Mouse (Mus musculus): ENCODE measurements around the gene Ints1. TPM values are rescaled to one million over a fixed set of nuclear protein-coding genes. Genes with fewer than 3 reads are reported as not detected.

Gene Ints1
- polyA plus RNA-seq, 1 experiment from 2014 or later, result 32.3 TPM

DNA sequence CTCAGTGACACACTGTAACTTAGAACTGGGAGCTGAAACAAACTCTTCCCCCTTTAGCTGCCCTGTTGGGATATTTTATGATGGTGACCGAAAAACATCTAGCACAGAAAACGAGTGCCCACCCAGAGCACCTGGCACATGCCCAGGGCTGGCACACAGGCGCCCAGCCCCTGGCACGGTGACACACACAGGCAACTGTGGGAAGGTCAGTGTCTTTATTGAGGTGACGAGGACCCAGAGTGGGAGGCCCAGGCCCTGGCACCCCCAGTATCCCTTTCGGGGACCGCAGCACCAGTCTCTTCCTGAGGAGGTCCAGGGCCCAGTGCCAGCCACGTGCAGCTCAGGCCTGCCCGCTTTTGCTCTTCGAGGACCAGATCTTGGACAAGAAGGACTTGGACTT is 69.0 kb downstream of the Ints1 start:
- Histone ChIP-seq H3K27me3 (replicated peaks; ENCODE audit: control insufficient read depth, insufficient read depth, low read length) (0 out of 2 replicates have a peak, but pooled peaks cover 2% of the 10 kb centered on the region), H3K9ac (replicated peaks; ENCODE audit: low read depth, low read length) (no peak overlapping the region), H3K36me3 (ENCODE audit: control insufficient read depth, insufficient read depth) (no peaks in the 10 kb centered on the region), H3K4me2 (ENCODE audit: low read length) (no peak overlapping the region), H3K4me3 (replicated peaks; ENCODE audit: low read length) (no peak overlapping the region), H3K9me3 (ENCODE audit: control insufficient read depth, low read length) (no peaks in the 10 kb centered on the region), H3K4me1 (replicated peaks; ENCODE audit: control insufficient read depth, insufficient read depth, low read length) (no peaks in the 10 kb centered on the region), H3K27ac (ENCODE audit: low read length) (no peak overlapping the region)
- no peak for ATAC-seq
- WGBS, result 78% methylated on average over 10 of the region's 10 CpGs

DNA sequence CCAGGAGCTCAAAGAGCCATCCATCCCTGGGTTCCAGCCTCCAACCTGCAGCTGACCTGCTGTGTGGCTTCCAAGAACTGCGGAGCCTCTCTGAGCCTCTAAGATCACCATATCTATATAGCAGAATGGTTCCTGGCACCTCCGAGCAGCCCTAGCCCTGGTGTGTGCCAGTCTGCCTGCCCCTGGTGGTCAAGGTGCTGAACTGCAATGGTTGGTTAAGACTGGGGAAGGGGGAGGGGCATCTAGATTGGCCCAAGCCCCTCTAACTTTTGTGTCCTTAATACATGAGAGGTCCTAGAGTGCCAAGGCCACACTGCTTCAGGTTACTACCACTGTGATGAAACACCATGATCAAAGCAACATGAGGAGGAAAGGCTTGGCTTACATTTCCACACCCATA is 72.6 kb downstream of the Ints1 start:
- 0 out of 2 replicates have a peak, but pooled peaks cover 5% of the 10 kb centered on the region for H3K27me3 ChIP-seq (replicated peaks; ENCODE audit: control insufficient read depth, insufficient read depth, low read length)
- H3K27ac ChIP-seq (ENCODE audit: low read length), result no peak overlapping the region
- WGBS, result 70% methylated on average over 2 of the region's 2 CpGs
- H3K36me3 ChIP-seq (ENCODE audit: control insufficient read depth, insufficient read depth), result no peaks in the 10 kb centered on the region
- no peak for ATAC-seq
- no peak overlapping the region for H3K9ac ChIP-seq (replicated peaks; ENCODE audit: low read depth, low read length)
- no peak overlapping the region for H3K4me2 ChIP-seq (ENCODE audit: low read length)
- H3K4me1 ChIP-seq (replicated peaks; ENCODE audit: control insufficient read depth, insufficient read depth, low read length), result no peaks in the 10 kb centered on the region
- no peak overlapping the region for H3K4me3 ChIP-seq (replicated peaks; ENCODE audit: low read length)
- no peaks in the 10 kb centered on the region for H3K9me3 ChIP-seq (ENCODE audit: control insufficient read depth, low read length)

DNA sequence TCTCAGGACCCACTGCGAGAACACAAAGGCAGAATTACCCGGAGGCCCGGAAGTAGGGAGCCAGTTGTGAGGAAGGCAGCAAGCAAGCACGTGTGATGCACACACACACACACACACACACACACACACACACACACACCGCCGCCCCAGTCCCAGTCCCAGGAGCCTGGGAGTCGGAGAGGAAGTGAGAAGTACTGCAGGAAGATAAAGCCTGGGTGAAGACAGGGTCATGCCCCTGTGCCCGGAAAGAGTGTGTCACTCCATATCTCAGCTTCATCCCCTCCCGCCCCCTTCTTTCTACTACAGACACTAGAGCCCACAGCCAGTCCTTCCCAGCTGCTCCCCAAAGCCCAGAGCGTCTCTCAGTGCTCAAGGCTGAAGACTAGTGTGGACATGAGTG is 73.2 kb downstream of the Ints1 start:
- Histone ChIP-seq H3K9ac (replicated peaks; ENCODE audit: low read depth, low read length) (no peak overlapping the region), H3K27me3 (replicated peaks; ENCODE audit: control insufficient read depth, insufficient read depth, low read length) (0 out of 2 replicates have a peak, but pooled peaks cover 8% of the 10 kb centered on the region), H3K4me3 (replicated peaks; ENCODE audit: low read length) (no peak overlapping the region), H3K9me3 (ENCODE audit: control insufficient read depth, low read length) (no peaks in the 10 kb centered on the region), H3K36me3 (ENCODE audit: control insufficient read depth, insufficient read depth) (no peaks in the 10 kb centered on the region), H3K4me2 (ENCODE audit: low read length) (no peak overlapping the region), H3K27ac (ENCODE audit: low read length) (no peak overlapping the region), H3K4me1 (replicated peaks; ENCODE audit: control insufficient read depth, insufficient read depth, low read length) (no peaks in the 10 kb centered on the region)
- ATAC-seq, result no peak
- WGBS, result 79% methylated on average over 10 of the region's 10 CpGs

Small RNAs within 50 kb of the gene (microRNA-seq; reads per million reads assigned to microRNA genes)
- not detected for gene Mir7037

Other genes starting within 250 kb of the Ints1 start
- 1.6 and 6.4 TPM in 2 replicates for gene Uncx, start 232.2 kb downstream of the Ints1 start, polyA plus RNA-seq (2015; fragmentation: Nextera tagmentation; extraction: Ambion mirVana)
- 3.8 and 5.7 TPM in 2 replicates for gene Micall2, start 39.3 kb downstream of the Ints1 start, polyA plus RNA-seq (2015; fragmentation: Nextera tagmentation; extraction: Ambion mirVana)
- gene Mafk, start 15.8 kb upstream of the Ints1 start, polyA plus RNA-seq (2015; fragmentation: Nextera tagmentation; extraction: Ambion mirVana), result 22.6 and 23.1 TPM in 2 replicates
- gene Tmem184a, start 44.2 kb upstream of the Ints1 start, polyA plus RNA-seq (2015; fragmentation: Nextera tagmentation; extraction: Ambion mirVana), result 0.11 and 0.29 TPM in 2 replicates
- gene Gm26938, start 50.7 kb upstream of the Ints1 start, polyA plus RNA-seq (2015; fragmentation: Nextera tagmentation; extraction: Ambion mirVana), result not detected in 2 replicates
- gene Psmg3, start 51.2 kb upstream of the Ints1 start, polyA plus RNA-seq (2015; fragmentation: Nextera tagmentation; extraction: Ambion mirVana), result 75.0 and 90.0 TPM in 2 replicates
- gene Elfn1, start 132.3 kb upstream of the Ints1 start, polyA plus RNA-seq (2015; fragmentation: Nextera tagmentation; extraction: Ambion mirVana), result 2.4 and 3.2 TPM in 2 replicates

All from forebrain, embryonic 16.5 days (tissue).